Mouse (Mus musculus): ENCODE data around the gene Gli2. TPM values are rescaled to one million over a fixed set of nuclear protein-coding genes. Genes with fewer than 3 reads are reported as not detected.

Gene Gli2
- polyA plus RNA-seq, 1 experiment from 2014 or later: 3.4 TPM

GRCm38 (mm10) chr1:119077933-119078332 is 24.5 kb upstream of the Gli2 start:
- ATAC-seq (replicated peaks; ENCODE audit: low FRiP score): no peak

GRCm38 (mm10) chr1:119076333-119076732 is 22.9 kb upstream of the Gli2 start:
- no peaks in the 10 kb centered on the region for H3K9me3 ChIP-seq (ENCODE audit: control insufficient read depth, low read length)
- DNase-seq (ENCODE audit: low spot score) (no peak), ATAC-seq (replicated peaks; ENCODE audit: low FRiP score) (no peak)
- no peaks in the 10 kb centered on the region; the same call in 1 of the 2 replicates for H3K4me1 ChIP-seq (replicated peaks; ENCODE audit: control insufficient read depth, insufficient read depth, low read length)
- no peak overlapping the region for H3K27ac ChIP-seq (ENCODE audit: low read depth, low read length)
- H3K4me3 ChIP-seq (ENCODE audit: low read depth, low read length): no peak overlapping the region
- 68% methylated on average over 4 of the region's 4 CpGs for WGBS
- peaks cover 10% of the 10 kb centered on the region for H3K27me3 ChIP-seq (replicated peaks; ENCODE audit: control insufficient read depth, insufficient read depth, low read length)
- no peak overlapping the region for H3K4me2 ChIP-seq
- no peaks in the 10 kb centered on the region for H3K36me3 ChIP-seq (ENCODE audit: control insufficient read depth, insufficient read depth, low read length)
- H3K9ac ChIP-seq (ENCODE audit: low read depth, low read length): no peak overlapping the region

More at GRCm38 (mm10) chr1:119077933-119078332, 24.5 kb upstream of the Gli2 start:
- no peak for DNase-seq (ENCODE audit: low spot score)
- Histone ChIP-seq H3K4me2 (no peak overlapping the region), H3K4me3 (ENCODE audit: low read depth, low read length) (no peak overlapping the region), H3K27me3 (replicated peaks; ENCODE audit: control insufficient read depth, insufficient read depth, low read length) (peaks cover 10% of the 10 kb centered on the region), H3K9ac (ENCODE audit: low read depth, low read length) (no peak overlapping the region), H3K36me3 (ENCODE audit: control insufficient read depth, insufficient read depth, low read length) (no peaks in the 10 kb centered on the region), H3K27ac (ENCODE audit: low read depth, low read length) (no peak overlapping the region), H3K9me3 (ENCODE audit: control insufficient read depth, low read length) (no peaks in the 10 kb centered on the region), H3K4me1 (replicated peaks; ENCODE audit: control insufficient read depth, insufficient read depth, low read length) (no peaks in the 10 kb centered on the region; the same call in 1 of the 2 replicates)
- WGBS: 83% methylated on average over 7 of the region's 7 CpGs

GRCm38 (mm10) chr1:119075916-119076315 is 22.5 kb upstream of the Gli2 start:
- Histone ChIP-seq H3K9me3 (ENCODE audit: control insufficient read depth, low read length) (no peaks in the 10 kb centered on the region), H3K27me3 (replicated peaks; ENCODE audit: control insufficient read depth, insufficient read depth, low read length) (peaks cover 10% of the 10 kb centered on the region), H3K27ac (ENCODE audit: low read depth, low read length) (no peak overlapping the region), H3K4me3 (ENCODE audit: low read depth, low read length) (no peak overlapping the region), H3K4me2 (no peak overlapping the region), H3K4me1 (replicated peaks; ENCODE audit: control insufficient read depth, insufficient read depth, low read length) (no peaks in the 10 kb centered on the region; the same call in 1 of the 2 replicates), H3K9ac (ENCODE audit: low read depth, low read length) (no peak overlapping the region), H3K36me3 (ENCODE audit: control insufficient read depth, insufficient read depth, low read length) (no peaks in the 10 kb centered on the region)
- ATAC-seq (replicated peaks; ENCODE audit: low FRiP score) (no peak), DNase-seq (ENCODE audit: low spot score) (no peak)
- WGBS: 51% methylated on average over 3 of the region's 3 CpGs

- ATAC-seq (replicated peaks; ENCODE audit: low FRiP score) (no peak), DNase-seq (ENCODE audit: low spot score) (no peak)
- Histone ChIP-seq H3K9me3 (ENCODE audit: control insufficient read depth, low read length) (no peaks in the 10 kb centered on the region), H3K4me2 (no peak overlapping the region), H3K4me1 (replicated peaks; ENCODE audit: control insufficient read depth, insufficient read depth, low read length) (no peaks in the 10 kb centered on the region; the same call in 1 of the 2 replicates), H3K36me3 (ENCODE audit: control insufficient read depth, insufficient read depth, low read length) (no peaks in the 10 kb centered on the region), H3K9ac (ENCODE audit: low read depth, low read length) (no peak overlapping the region), H3K27ac (ENCODE audit: low read depth, low read length) (no peak overlapping the region), H3K27me3 (replicated peaks; ENCODE audit: control insufficient read depth, insufficient read depth, low read length) (peaks cover 10% of the 10 kb centered on the region), H3K4me3 (ENCODE audit: low read depth, low read length) (no peak overlapping the region)
- WGBS: 29% methylated on average over 7 of the region's 7 CpGs
Measured at GRCm38 (mm10) chr1:119075500-119075899, 22.1 kb upstream of the Gli2 start.

- H3K27me3 ChIP-seq (replicated peaks; ENCODE audit: control insufficient read depth, insufficient read depth, low read length): peaks cover 10% of the 10 kb centered on the region
- no peak overlapping the region for H3K27ac ChIP-seq (ENCODE audit: low read depth, low read length)
- no peak overlapping the region for H3K4me2 ChIP-seq
- ATAC-seq (replicated peaks; ENCODE audit: low FRiP score) (no peak), DNase-seq (ENCODE audit: low spot score) (no peak)
- no peaks in the 10 kb centered on the region for H3K36me3 ChIP-seq (ENCODE audit: control insufficient read depth, insufficient read depth, low read length)
- H3K9ac ChIP-seq (ENCODE audit: low read depth, low read length): no peak overlapping the region
- no peaks in the 10 kb centered on the region; the same call in 1 of the 2 replicates for H3K4me1 ChIP-seq (replicated peaks; ENCODE audit: control insufficient read depth, insufficient read depth, low read length)
- H3K9me3 ChIP-seq (ENCODE audit: control insufficient read depth, low read length): no peaks in the 10 kb centered on the region
- no peak overlapping the region for H3K4me3 ChIP-seq (ENCODE audit: low read depth, low read length)
- WGBS: 47% methylated on average over 6 of the region's 6 CpGs
Measured at GRCm38 (mm10) chr1:119074910-119075309, 21.5 kb upstream of the Gli2 start.

GRCm38 (mm10) chr1:119073876-119074275 is 20.5 kb upstream of the Gli2 start:
- no peaks in the 10 kb centered on the region for H3K36me3 ChIP-seq (ENCODE audit: control insufficient read depth, insufficient read depth, low read length)
- no peak overlapping the region for H3K27ac ChIP-seq (ENCODE audit: low read depth, low read length)
- ATAC-seq (replicated peaks; ENCODE audit: low FRiP score): no peak
- no peak overlapping the region for H3K4me2 ChIP-seq
- H3K9me3 ChIP-seq (ENCODE audit: control insufficient read depth, low read length): no peaks in the 10 kb centered on the region
- H3K4me3 ChIP-seq (ENCODE audit: low read depth, low read length): no peak overlapping the region
- no peaks in the 10 kb centered on the region; the same call in 1 of the 2 replicates for H3K4me1 ChIP-seq (replicated peaks; ENCODE audit: control insufficient read depth, insufficient read depth, low read length)
- DNase-seq (ENCODE audit: low spot score): no peak
- H3K9ac ChIP-seq (ENCODE audit: low read depth, low read length): no peak overlapping the region
- H3K27me3 ChIP-seq (replicated peaks; ENCODE audit: control insufficient read depth, insufficient read depth, low read length): peaks cover 10% of the 10 kb centered on the region
- 83% methylated on average over 7 of the region's 7 CpGs for WGBS

- Histone ChIP-seq H3K27ac (ENCODE audit: low read depth, low read length) (no peak overlapping the region), H3K4me1 (replicated peaks; ENCODE audit: control insufficient read depth, insufficient read depth, low read length) (no peaks in the 10 kb centered on the region), H3K4me3 (ENCODE audit: low read depth, low read length) (no peak overlapping the region), H3K27me3 (replicated peaks; ENCODE audit: control insufficient read depth, insufficient read depth, low read length) (no peaks in the 10 kb centered on the region), H3K9ac (ENCODE audit: low read depth, low read length) (no peak overlapping the region), H3K36me3 (ENCODE audit: control insufficient read depth, insufficient read depth, low read length) (no peaks in the 10 kb centered on the region), H3K4me2 (no peak overlapping the region), H3K9me3 (ENCODE audit: control insufficient read depth, low read length) (no peaks in the 10 kb centered on the region)
- DNase-seq (ENCODE audit: low spot score) (no peak), ATAC-seq (replicated peaks; ENCODE audit: low FRiP score) (no peak)
- WGBS: 68% methylated on average over 20 of the region's 20 CpGs
Measured at GRCm38 (mm10) chr1:119064892-119065671, 11.7 kb upstream of the Gli2 start.

- Histone ChIP-seq H3K36me3 (ENCODE audit: control insufficient read depth, insufficient read depth, low read length) (no peaks in the 10 kb centered on the region), H3K9me3 (ENCODE audit: control insufficient read depth, low read length) (peaks cover 2% of the 10 kb centered on the region; the same call in 1 of the 2 replicates), H3K27ac (ENCODE audit: low read depth, low read length) (no peak overlapping the region), H3K4me1 (replicated peaks; ENCODE audit: control insufficient read depth, insufficient read depth, low read length) (peaks cover 3% of the 10 kb centered on the region; the same call in 1 of the 2 replicates), H3K4me2 (no peak overlapping the region), H3K27me3 (replicated peaks; ENCODE audit: control insufficient read depth, insufficient read depth, low read length) (peaks cover 38% of the 10 kb centered on the region), H3K9ac (ENCODE audit: low read depth, low read length) (no peak overlapping the region), H3K4me3 (ENCODE audit: low read depth, low read length) (no peak overlapping the region)
- WGBS: 60% methylated on average over 8 of the region's 8 CpGs
- ATAC-seq (replicated peaks; ENCODE audit: low FRiP score): no peak
- DNase-seq (ENCODE audit: low spot score): no peak
Measured at GRCm38 (mm10) chr1:119056491-119056890, 3.1 kb upstream of the Gli2 start.

GRCm38 (mm10) chr1:119055801-119056200 is 2.4 kb upstream of the Gli2 start:
- WGBS: 74% methylated on average over 4 of the region's 4 CpGs

More at GRCm38 (mm10) chr1:119055801-119056200, 2.4 kb upstream of the Gli2 start:
- DNase-seq (ENCODE audit: low spot score) (no peak), ATAC-seq (replicated peaks; ENCODE audit: low FRiP score) (no peak)
- no peak overlapping the region for H3K4me3 ChIP-seq (ENCODE audit: low read depth, low read length)
- no peak overlapping the region for H3K4me2 ChIP-seq
- H3K27me3 ChIP-seq (replicated peaks; ENCODE audit: control insufficient read depth, insufficient read depth, low read length): peaks cover 44% of the 10 kb centered on the region
- no peak overlapping the region for H3K9ac ChIP-seq (ENCODE audit: low read depth, low read length)
- H3K9me3 ChIP-seq (ENCODE audit: control insufficient read depth, low read length): peaks cover 2% of the 10 kb centered on the region; the same call in 1 of the 2 replicates
- H3K36me3 ChIP-seq (ENCODE audit: control insufficient read depth, insufficient read depth, low read length): no peaks in the 10 kb centered on the region
- H3K4me1 ChIP-seq (replicated peaks; ENCODE audit: control insufficient read depth, insufficient read depth, low read length): peaks cover 3% of the 10 kb centered on the region; the same call in 1 of the 2 replicates
- no peak overlapping the region for H3K27ac ChIP-seq (ENCODE audit: low read depth, low read length)
